Mouse (Mus musculus): ENCODE results near the gene 1700008O03Rik. TPM values are rescaled to one million over a fixed set of nuclear protein-coding genes. Genes with fewer than 3 reads are reported as not detected.

1700008O03Rik gene
- polyA plus RNA-seq (2014; fragmentation: Nextera tagmentation; extraction: Ambion mirVana) = 0.65 and 1.0 TPM in 2 replicates

DNA sequence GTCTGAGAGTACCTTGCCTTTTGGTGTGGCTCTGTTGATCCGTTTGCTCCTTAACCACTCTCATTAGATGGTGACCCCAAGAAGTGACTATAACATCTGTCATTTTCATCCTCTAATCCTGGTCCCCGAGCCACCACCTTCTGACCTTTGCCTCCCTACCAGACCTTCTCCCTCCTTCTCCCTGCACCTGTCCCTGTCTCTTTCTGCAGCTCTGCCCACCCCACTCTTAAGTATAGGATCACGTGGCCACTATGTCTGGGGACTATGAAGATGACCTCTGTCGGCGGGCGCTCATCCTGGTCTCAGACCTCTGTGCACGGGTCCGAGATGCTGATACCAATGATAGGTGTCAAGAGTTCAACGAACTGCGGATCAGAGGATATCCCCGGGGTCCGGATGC, at the start of gene 1700008O03Rik:
TSS of gene 1700008O03Rik (minus strand) at position 101 of the 400 bp plus-strand sequence.
- Histone ChIP-seq H3K27ac (ENCODE audit: low read depth, low read length) (no peak within 1 kb of the TSS), H3K27me3 (ENCODE audit: control insufficient read depth, insufficient read depth, low read length) (peaks cover 39% of the 10 kb centered on the region), H3K9ac (ENCODE audit: low read depth, low read length) (peak within 1 kb of the TSS; percentile 65), H3K4me2 (peak within 1 kb of the TSS; percentile 87), H3K4me3 (ENCODE audit: low read depth, low read length) (peak within 1 kb of the TSS; percentile 48), H3K9me3 (replicated peaks; ENCODE audit: control insufficient read depth, low read length) (no peaks in the 10 kb centered on the region), H3K4me1 (ENCODE audit: control insufficient read depth, insufficient read depth, low read length) (0 out of 2 replicates have a peak, but pooled peaks cover 5% of the 10 kb centered on the region), H3K36me3 (ENCODE audit: control insufficient read depth, insufficient read depth, low read length) (no peaks in the 10 kb centered on the region)
- no peak for ATAC-seq (replicated peaks; ENCODE audit: insufficient number of reproducible peaks, low FRiP score, low TSS enrichment)
- 68% methylated on average over 12 of the region's 12 CpGs for WGBS (ENCODE audit: insufficient replicate concordance)

GRCm38 (mm10) chr7:44434089-44434488, 48.5 kb upstream of the 1700008O03Rik start:
- no peak for ATAC-seq (replicated peaks; ENCODE audit: insufficient number of reproducible peaks, low FRiP score, low TSS enrichment)
- H3K9me3 ChIP-seq (replicated peaks; ENCODE audit: control insufficient read depth, low read length) = no peaks in the 10 kb centered on the region
- H3K4me1 ChIP-seq (ENCODE audit: control insufficient read depth, insufficient read depth, low read length) = 0 out of 2 replicates have a peak, but pooled peaks cover under 1% of the 10 kb centered on the region
- H3K4me2 ChIP-seq = no peak overlapping the region
- no peak overlapping the region for H3K4me3 ChIP-seq (ENCODE audit: low read depth, low read length)
- H3K27me3 ChIP-seq (ENCODE audit: control insufficient read depth, insufficient read depth, low read length) = peaks cover 71% of the 10 kb centered on the region
- no peaks in the 10 kb centered on the region for H3K36me3 ChIP-seq (ENCODE audit: control insufficient read depth, insufficient read depth, low read length)
- no peak overlapping the region for H3K27ac ChIP-seq (ENCODE audit: low read depth, low read length)
- 67% methylated on average over 9 of the region's 9 CpGs for WGBS (ENCODE audit: insufficient replicate concordance)
- no peak overlapping the region for H3K9ac ChIP-seq (ENCODE audit: low read depth, low read length)

- WGBS (ENCODE audit: insufficient replicate concordance) = 6% methylated on average over 7 of the region's 7 CpGs
- ATAC-seq (replicated peaks; ENCODE audit: insufficient number of reproducible peaks, low FRiP score, low TSS enrichment) = peak; percentile 75
- H3K27me3 ChIP-seq (ENCODE audit: control insufficient read depth, insufficient read depth, low read length) = peaks cover 75% of the 10 kb centered on the region
These were observed 47.8 kb upstream of the 1700008O03Rik start for GRCm38 (mm10) chr7:44433371-44433770.

GRCm38 (mm10) chr7:44432550-44432949, 46.9 kb upstream of the 1700008O03Rik start:
- Histone ChIP-seq H3K9me3 (replicated peaks; ENCODE audit: control insufficient read depth, low read length) (no peaks in the 10 kb centered on the region), H3K27me3 (ENCODE audit: control insufficient read depth, insufficient read depth, low read length) (peaks cover 75% of the 10 kb centered on the region), H3K4me3 (ENCODE audit: low read depth, low read length) (no peak overlapping the region), H3K36me3 (ENCODE audit: control insufficient read depth, insufficient read depth, low read length) (no peaks in the 10 kb centered on the region), H3K9ac (ENCODE audit: low read depth, low read length) (no peak overlapping the region), H3K4me1 (ENCODE audit: control insufficient read depth, insufficient read depth, low read length) (0 out of 2 replicates have a peak, but pooled peaks cover 3% of the 10 kb centered on the region), H3K27ac (ENCODE audit: low read depth, low read length) (no peak overlapping the region), H3K4me2 (no peak overlapping the region)
- ATAC-seq (replicated peaks; ENCODE audit: insufficient number of reproducible peaks, low FRiP score, low TSS enrichment) = no peak
- WGBS (ENCODE audit: insufficient replicate concordance) = 68% methylated on average over 6 of the region's 6 CpGs

More at GRCm38 (mm10) chr7:44433371-44433770, 47.8 kb upstream of the 1700008O03Rik start:
- Histone ChIP-seq H3K27ac (ENCODE audit: low read depth, low read length) (no peak overlapping the region), H3K36me3 (ENCODE audit: control insufficient read depth, insufficient read depth, low read length) (no peaks in the 10 kb centered on the region), H3K9ac (ENCODE audit: low read depth, low read length) (no peak overlapping the region), H3K4me2 (no peak overlapping the region), H3K4me1 (ENCODE audit: control insufficient read depth, insufficient read depth, low read length) (0 out of 2 replicates have a peak, but pooled peaks cover 3% of the 10 kb centered on the region), H3K9me3 (replicated peaks; ENCODE audit: control insufficient read depth, low read length) (no peaks in the 10 kb centered on the region), H3K4me3 (ENCODE audit: low read depth, low read length) (no peak overlapping the region)

DNA sequence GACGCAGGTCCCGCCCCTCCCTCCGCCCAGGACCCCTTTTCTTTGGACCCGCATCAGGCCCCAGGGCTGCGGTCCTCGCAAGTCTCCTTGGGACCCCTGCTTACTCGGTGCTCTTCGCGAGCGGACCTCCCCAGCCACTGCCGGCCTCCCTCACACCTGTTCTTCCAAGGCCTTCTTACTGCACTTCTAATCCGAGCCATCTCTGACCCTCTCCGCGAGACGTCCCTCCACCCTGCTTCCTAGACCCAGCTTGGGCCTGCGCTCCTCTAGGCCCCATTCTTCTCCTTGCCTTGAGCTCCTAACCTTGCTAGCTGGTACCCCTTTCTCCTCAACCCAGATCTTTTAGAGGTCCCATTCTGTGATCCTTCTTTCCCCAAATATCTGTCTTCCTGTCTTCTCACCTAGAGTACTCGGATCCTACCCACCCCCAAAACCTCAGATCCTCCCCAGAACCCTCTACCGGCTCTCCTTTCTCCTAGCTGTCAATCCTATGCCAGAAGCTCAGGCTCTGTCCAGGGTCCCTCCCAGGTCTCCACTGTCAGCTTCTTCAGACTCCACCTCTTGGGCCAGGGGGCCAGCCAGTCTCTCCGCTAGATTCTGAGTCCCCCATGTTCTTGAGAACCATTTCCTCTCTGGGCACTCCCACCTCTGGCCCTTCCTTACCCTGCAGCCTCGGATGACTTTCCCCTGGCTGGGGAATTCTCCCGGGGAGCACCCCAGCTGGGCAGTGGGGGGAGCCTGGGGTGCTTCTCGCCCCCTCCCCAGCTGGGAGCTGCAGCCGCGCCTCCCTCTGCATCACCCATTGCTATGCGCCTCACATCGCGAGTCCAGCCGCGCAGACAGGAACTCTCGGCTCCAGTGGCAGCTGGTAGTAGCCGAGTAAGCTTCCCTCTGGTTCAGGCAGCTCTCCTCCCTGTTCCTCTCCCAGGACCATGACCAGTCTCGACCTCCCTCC, 44.2 kb upstream of the 1700008O03Rik start:
- H3K9me3 ChIP-seq (replicated peaks; ENCODE audit: control insufficient read depth, low read length) = no peaks in the 10 kb centered on the region
- H3K36me3 ChIP-seq (ENCODE audit: control insufficient read depth, insufficient read depth, low read length) = no peaks in the 10 kb centered on the region
- no peak overlapping the region for H3K27ac ChIP-seq (ENCODE audit: low read depth, low read length)
- no peak for ATAC-seq (replicated peaks; ENCODE audit: insufficient number of reproducible peaks, low FRiP score, low TSS enrichment)
- H3K27me3 ChIP-seq (ENCODE audit: control insufficient read depth, insufficient read depth, low read length) = peaks cover 75% of the 10 kb centered on the region
- no peak overlapping the region for H3K9ac ChIP-seq (ENCODE audit: low read depth, low read length)
- 3% methylated on average over 30 of the region's 32 CpGs for WGBS (ENCODE audit: insufficient replicate concordance)
- H3K4me2 ChIP-seq = peak overlapping the region; percentile 84
- H3K4me3 ChIP-seq (ENCODE audit: low read depth, low read length) = peak overlapping the region; percentile 46
- 0 out of 2 replicates have a peak, but pooled peaks cover 3% of the 10 kb centered on the region for H3K4me1 ChIP-seq (ENCODE audit: control insufficient read depth, insufficient read depth, low read length)

- WGBS (ENCODE audit: insufficient replicate concordance) = 0% methylated on average over 29 of the region's 69 CpGs
- ATAC-seq (replicated peaks; ENCODE audit: insufficient number of reproducible peaks, low FRiP score, low TSS enrichment) = no peak
These were observed 43.4 kb upstream of the 1700008O03Rik start, which contains the start of gene Lrrc4b for GRCm38 (mm10) chr7:44428968-44429521. Lrrc4b (plus strand) TSS chr7:44429018.

DNA sequence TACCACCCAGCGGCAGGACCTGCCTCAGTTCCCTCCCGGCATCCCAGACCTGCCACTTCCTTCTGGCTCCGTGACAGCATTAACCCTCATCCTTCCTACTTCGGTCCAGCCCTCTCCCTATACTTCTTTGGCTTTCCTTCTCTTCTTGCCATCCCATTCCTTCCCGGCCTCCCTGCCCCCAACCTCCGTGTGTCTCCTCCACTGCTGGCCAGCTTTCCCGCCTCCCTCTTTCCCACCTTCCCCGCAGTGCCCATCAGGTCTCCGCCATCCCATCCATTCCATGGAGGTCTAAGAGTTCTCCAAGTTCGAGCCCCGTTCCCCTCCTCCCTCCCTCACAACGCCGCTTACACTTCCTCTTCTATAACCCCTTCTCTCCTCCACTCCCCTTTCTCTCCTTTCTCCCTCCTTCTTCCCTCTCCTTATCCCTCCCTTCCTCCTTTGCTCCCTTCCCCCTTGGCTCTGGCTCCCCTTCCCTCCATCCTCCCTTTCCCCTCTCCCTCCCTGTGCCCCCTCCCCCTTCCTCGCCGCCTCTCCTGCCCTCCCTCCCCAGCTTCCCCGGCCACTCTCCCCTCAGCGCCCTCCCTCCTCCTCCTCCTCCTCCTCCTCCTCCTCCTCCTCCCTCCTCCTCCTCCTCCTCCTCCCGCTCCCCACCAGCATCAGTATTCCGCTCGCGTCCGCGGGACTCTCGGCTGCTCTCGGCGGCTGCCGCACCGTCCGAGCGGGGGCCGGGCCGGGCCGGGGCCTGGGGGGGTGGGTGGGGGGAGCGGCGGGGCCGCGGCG, 42.7 kb upstream of the 1700008O03Rik start:
- WGBS (ENCODE audit: insufficient replicate concordance) = 4% methylated on average over 16 of the region's 38 CpGs
- Histone ChIP-seq H3K27me3 (ENCODE audit: control insufficient read depth, insufficient read depth, low read length) (peaks cover 66% of the 10 kb centered on the region), H3K27ac (ENCODE audit: low read depth, low read length) (no peak overlapping the region), H3K4me1 (ENCODE audit: control insufficient read depth, insufficient read depth, low read length) (0 out of 2 replicates have a peak, but pooled peaks cover 3% of the 10 kb centered on the region), H3K4me2 (peak overlapping the region; percentile 84), H3K9me3 (replicated peaks; ENCODE audit: control insufficient read depth, low read length) (no peaks in the 10 kb centered on the region), H3K9ac (ENCODE audit: low read depth, low read length) (no peak overlapping the region), H3K4me3 (ENCODE audit: low read depth, low read length) (peak overlapping the region; percentile 46), H3K36me3 (ENCODE audit: control insufficient read depth, insufficient read depth, low read length) (no peaks in the 10 kb centered on the region)
- no peak for ATAC-seq (replicated peaks; ENCODE audit: insufficient number of reproducible peaks, low FRiP score, low TSS enrichment)

More at GRCm38 (mm10) chr7:44428968-44429521, 43.4 kb upstream of the 1700008O03Rik start, which contains the start of gene Lrrc4b:
- H3K9ac ChIP-seq (ENCODE audit: low read depth, low read length) = no peak within 1 kb of the TSS
- 0 out of 2 replicates have a peak, but pooled peaks cover 3% of the 10 kb centered on the region for H3K4me1 ChIP-seq (ENCODE audit: control insufficient read depth, insufficient read depth, low read length)
- no peaks in the 10 kb centered on the region for H3K9me3 ChIP-seq (replicated peaks; ENCODE audit: control insufficient read depth, low read length)
- peak within 1 kb of the TSS; percentile 84 for H3K4me2 ChIP-seq
- no peaks in the 10 kb centered on the region for H3K36me3 ChIP-seq (ENCODE audit: control insufficient read depth, insufficient read depth, low read length)
- H3K27me3 ChIP-seq (ENCODE audit: control insufficient read depth, insufficient read depth, low read length) = peaks cover 71% of the 10 kb centered on the region
- peak within 1 kb of the TSS; percentile 46 for H3K4me3 ChIP-seq (ENCODE audit: low read depth, low read length)
- H3K27ac ChIP-seq (ENCODE audit: low read depth, low read length) = no peak within 1 kb of the TSS

DNA sequence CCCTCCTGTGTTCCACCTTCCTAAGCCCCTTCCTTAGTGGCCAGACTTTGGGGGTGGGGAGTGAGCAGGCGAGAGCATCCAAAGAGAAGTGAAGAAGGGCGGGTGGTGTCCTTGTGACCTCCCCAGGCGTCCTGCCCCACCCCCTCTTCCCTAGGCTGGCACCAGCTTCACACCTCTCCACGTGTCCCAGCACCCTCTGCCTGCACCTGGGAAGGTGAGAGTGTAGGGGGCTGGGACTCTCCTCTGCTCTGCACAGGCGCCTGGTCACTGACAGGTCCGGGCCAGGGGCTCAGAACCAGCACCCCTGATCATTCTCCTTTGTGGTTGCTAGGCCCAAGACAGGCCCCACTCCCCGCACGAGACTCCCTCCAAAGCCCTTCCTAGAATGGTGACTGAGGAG, 42.0 kb upstream of the 1700008O03Rik start:
- 0 out of 2 replicates have a peak, but pooled peaks cover 3% of the 10 kb centered on the region for H3K4me1 ChIP-seq (ENCODE audit: control insufficient read depth, insufficient read depth, low read length)
- H3K36me3 ChIP-seq (ENCODE audit: control insufficient read depth, insufficient read depth, low read length) = no peaks in the 10 kb centered on the region
- H3K27me3 ChIP-seq (ENCODE audit: control insufficient read depth, insufficient read depth, low read length) = peaks cover 63% of the 10 kb centered on the region
- peak overlapping the region; percentile 84 for H3K4me2 ChIP-seq
- no peak overlapping the region for H3K9ac ChIP-seq (ENCODE audit: low read depth, low read length)
- no peak overlapping the region; the same call in 1 of the 2 replicates for H3K4me3 ChIP-seq (ENCODE audit: low read depth, low read length)
- WGBS (ENCODE audit: insufficient replicate concordance) = 10% methylated on average over 8 of the region's 8 CpGs
- H3K27ac ChIP-seq (ENCODE audit: low read depth, low read length) = no peak overlapping the region
- H3K9me3 ChIP-seq (replicated peaks; ENCODE audit: control insufficient read depth, low read length) = no peaks in the 10 kb centered on the region
- no peak for ATAC-seq (replicated peaks; ENCODE audit: insufficient number of reproducible peaks, low FRiP score, low TSS enrichment)
